Mouse (Mus musculus) mouse embryonic stem cell (cell line): Measurements from ENCODE around the gene A630010A05Rik.
"Not testable (repeated sequence)": the region's sequence is repeated elsewhere in the genome, so short reads cannot be mapped to it uniquely, and the experiment has no call there.

Experiments
- in situ Hi-C, 2 experiments: fragments of 300-500 bp; cut with MboI; formaldehyde crosslinking; loops; 1 replicate in 1 of 2; 3 replicates in 1 of 2; pipeline ENCODE4 v1.14.3; 2019 to 2020; ENCODE audit warnings: low sequenced_read_pairs in 2 of 2, low pct_unique_long_range_greater_than_20kb in 1 of 2, mixed read lengths in 1 of 2; ENCODE audit not compliant: unreplicated experiment in 1 of 2

A630010A05Rik gene

DNA sequence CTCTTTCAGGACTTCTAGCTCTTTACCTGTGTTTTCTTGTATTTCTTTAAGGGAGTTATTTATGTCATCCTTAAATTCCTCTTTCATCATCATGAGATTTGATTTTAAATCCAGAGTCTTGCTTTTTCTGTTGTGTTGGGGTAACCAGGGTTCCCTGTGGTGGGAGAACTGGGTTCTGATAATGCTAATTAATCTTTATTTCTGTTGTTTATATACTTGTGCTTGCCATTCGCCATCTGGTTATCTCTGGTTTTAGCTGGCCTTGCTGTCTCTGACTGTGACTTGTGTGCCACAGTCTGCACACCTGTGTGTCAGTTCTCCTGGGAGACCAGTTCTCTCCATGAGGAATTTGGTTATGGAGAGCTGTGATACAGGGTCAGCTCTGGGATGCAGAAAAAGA lies at the start of gene A630010A05Rik:
Gene A630010A05Rik, plus strand, starts transcription at position 301 of the 400 bp plus-strand sequence.
- in situ Hi-C loops: no loop called here

DNA sequence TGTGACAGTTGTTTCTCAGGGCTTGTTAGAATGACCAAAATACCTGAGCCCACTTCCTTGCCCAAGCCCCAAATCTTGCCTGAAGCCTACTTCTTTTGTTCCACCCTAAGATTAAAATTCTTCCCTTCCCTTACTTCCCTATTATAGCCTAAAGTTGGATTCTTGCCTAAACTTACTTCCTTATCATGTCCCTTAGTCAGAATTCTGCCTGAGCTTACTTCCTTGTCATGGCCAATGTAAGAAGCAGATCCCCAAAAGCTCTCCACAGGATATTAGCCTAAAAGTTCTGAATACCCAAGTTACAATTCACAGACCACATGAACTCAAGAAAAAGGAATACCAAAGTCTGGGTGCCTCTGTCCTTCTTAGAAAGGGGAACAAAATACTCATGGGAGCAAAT lies 26.4 kb upstream of the A630010A05Rik start:
- in situ Hi-C loops: no loop called here

DNA sequence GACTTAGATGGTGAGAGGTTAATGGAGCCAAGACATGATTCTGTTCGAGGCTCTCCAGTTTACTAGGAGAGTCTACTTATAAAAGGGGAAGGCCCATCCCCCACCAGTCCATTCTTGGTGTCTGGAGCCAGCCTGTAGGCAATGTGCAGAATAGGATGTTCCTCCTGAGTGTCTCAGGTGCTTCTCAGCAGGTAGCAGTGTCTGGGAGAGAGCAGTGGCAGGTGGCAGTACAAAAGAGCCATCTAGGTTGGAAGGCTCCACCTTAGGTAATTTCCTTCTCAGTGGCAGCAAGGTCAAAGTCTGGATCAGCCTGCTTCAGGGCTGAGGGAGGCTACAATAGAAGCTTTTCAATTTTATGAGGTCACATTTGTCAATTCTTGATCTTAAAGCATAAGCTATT lies 4.9 kb upstream of the A630010A05Rik start:
- in situ Hi-C loops: not testable (repeated sequence)
